Comparison of ENCODE assay signal across 10 mouse cellular contexts in genomic region chr9:30299844-30300243, GRCm38 (mm10).
DNase-seq lines count a peak whose midpoint lies in the region; ATAC-seq and TF ChIP-seq lines count a peak whose summit lies in the region.
"Had no signal": no experiment of that assay in that cellular context is flagged by ENCODE, and none has a peak within 500 bp of the region (broad histone marks: within the 10 kb centered on the region; RNA-seq: fewer than 3 reads in every experiment).

No protein-coding gene starts in this region.

- no peaks in the 10 kb centered on the region for H3K9me3 ChIP-seq in intestine, postnatal 0 days (ENCODE audit: control insufficient read depth)
- no peaks in the 10 kb centered on the region for H3K9me3 ChIP-seq in intestine, embryonic 15.5 days
- H3K9me3 ChIP-seq in hindbrain, embryonic 16.5 days (ENCODE audit: control insufficient read depth, low read length), result peaks cover 2% of the 10 kb centered on the region; the same call in 1 of the 2 replicates
- H3K9me3 ChIP-seq in lung, embryonic 14.5 days (ENCODE audit: low read depth, low read length), result no peaks in the 10 kb centered on the region
- H3K9me3 ChIP-seq: heart, embryonic 15.5 days; midbrain, embryonic 12.5 days had no signal

- no peak for ATAC-seq in intestine, postnatal 0 days
- no peak for ATAC-seq in intestine, embryonic 15.5 days
- 0 out of 2 replicates have a peak, but pooled peaks have one; percentile 63 for ATAC-seq in hindbrain, embryonic 16.5 days
- no peak for ATAC-seq in lung, embryonic 14.5 days (ENCODE audit: insufficient read depth)

- H3K4me1 ChIP-seq in intestine, postnatal 0 days (replicated peaks; ENCODE audit: control insufficient read depth, insufficient read depth, low read length), result no peaks in the 10 kb centered on the region
- H3K4me1 ChIP-seq in intestine, embryonic 15.5 days (replicated peaks), result no peaks in the 10 kb centered on the region
- peaks cover 2% of the 10 kb centered on the region; the same call in 1 of the 2 replicates for H3K4me1 ChIP-seq in hindbrain, embryonic 16.5 days (ENCODE audit: control insufficient read depth, insufficient read depth, low read depth, low read length)
- H3K4me1 ChIP-seq in lung, embryonic 14.5 days (ENCODE audit: insufficient read depth), result no peaks in the 10 kb centered on the region
- H3K4me1 ChIP-seq: heart, embryonic 15.5 days; midbrain, embryonic 12.5 days had no signal

- no peak overlapping the region for H3K27ac ChIP-seq in intestine, postnatal 0 days (ENCODE audit: low read depth, low read length)
- no peak overlapping the region for H3K27ac ChIP-seq in intestine, embryonic 15.5 days
- H3K27ac ChIP-seq in hindbrain, embryonic 16.5 days (ENCODE audit: low read depth, low read length), result no peak overlapping the region
- H3K27ac ChIP-seq in lung, embryonic 14.5 days (ENCODE audit: low read depth), result no peak overlapping the region
- H3K27ac ChIP-seq: heart, embryonic 15.5 days; midbrain, embryonic 12.5 days had no signal

- H3K4me2 ChIP-seq in intestine, postnatal 0 days (replicated peaks; ENCODE audit: low read depth), result no peak overlapping the region
- H3K4me2 ChIP-seq in intestine, embryonic 15.5 days (replicated peaks), result no peak overlapping the region
- H3K4me2 ChIP-seq in hindbrain, embryonic 16.5 days (ENCODE audit: low read length), result no peak overlapping the region
- H3K4me2 ChIP-seq in lung, embryonic 14.5 days, result no peak overlapping the region
- H3K4me2 ChIP-seq: heart, embryonic 15.5 days; midbrain, embryonic 12.5 days had no signal

- DNase-seq in Muller cell, postnatal 12 days (ENCODE audit: inconsistent ontology term), result peak; percentile 9
- peak; percentile 67 for DNase-seq in cerebellum, adult 9-11 months
- peak; percentile 75 for DNase-seq in lung, embryonic 14.5 days
- DNase-seq in right cerebral cortex, postnatal 14 days, result peak; percentile 81
- no peak for DNase-seq in yolk sac, embryonic 10.5 days (ENCODE audit: low spot score)

- H3K9ac ChIP-seq in intestine, postnatal 0 days (ENCODE audit: low read depth, low read length), result no peak overlapping the region
- H3K9ac ChIP-seq in intestine, embryonic 15.5 days, result no peak overlapping the region
- H3K9ac ChIP-seq in hindbrain, embryonic 16.5 days (ENCODE audit: low read depth, low read length), result no peak overlapping the region
- H3K9ac ChIP-seq in lung, embryonic 14.5 days, result no peak overlapping the region
- H3K9ac ChIP-seq: heart, embryonic 15.5 days; midbrain, embryonic 12.5 days had no signal

- TF ChIP-seq CTCF in intestine, postnatal 0 days (IDR thresholded peaks at IDR 0.05; ENCODE audit: low read depth), result peak; percentile 49
- TF ChIP-seq CTCF in lung, embryonic 14.5 days (IDR thresholded peaks at IDR 0.05; ENCODE audit: low read depth), result peak; percentile 61

- H3K27me3 ChIP-seq in intestine, postnatal 0 days (replicated peaks; ENCODE audit: control insufficient read depth, insufficient read depth, low read length), result no peaks in the 10 kb centered on the region
- no peaks in the 10 kb centered on the region for H3K27me3 ChIP-seq in intestine, embryonic 15.5 days (replicated peaks)
- H3K27me3 ChIP-seq in hindbrain, embryonic 16.5 days (replicated peaks; ENCODE audit: control insufficient read depth, insufficient read depth, low read length), result no peaks in the 10 kb centered on the region
- no peaks in the 10 kb centered on the region for H3K27me3 ChIP-seq in lung, embryonic 14.5 days (ENCODE audit: insufficient read depth, low read length)
- H3K27me3 ChIP-seq: heart, embryonic 15.5 days; midbrain, embryonic 12.5 days had no signal

- 22% methylated on average over 4 of the region's 4 CpGs for WGBS in intestine, postnatal 0 days
- WGBS in intestine, embryonic 15.5 days, result 19% methylated on average over 4 of the region's 4 CpGs
- WGBS in hindbrain, embryonic 16.5 days, result 16% methylated on average over 4 of the region's 4 CpGs
- 11% methylated on average over 4 of the region's 4 CpGs for WGBS in lung, embryonic 14.5 days

- H3K36me3 ChIP-seq in intestine, postnatal 0 days (ENCODE audit: control insufficient read depth, insufficient read depth), result no peaks in the 10 kb centered on the region
- H3K36me3 ChIP-seq in intestine, embryonic 15.5 days, result no peaks in the 10 kb centered on the region
- H3K36me3 ChIP-seq in hindbrain, embryonic 16.5 days (ENCODE audit: control insufficient read depth, insufficient read depth, low read length), result no peaks in the 10 kb centered on the region
- H3K36me3 ChIP-seq in lung, embryonic 14.5 days (ENCODE audit: insufficient read depth), result no peaks in the 10 kb centered on the region
- H3K36me3 ChIP-seq: heart, embryonic 15.5 days; midbrain, embryonic 12.5 days had no signal

- H3K4me3 ChIP-seq in intestine, postnatal 0 days (ENCODE audit: low read depth, low read length), result no peak overlapping the region
- no peak overlapping the region for H3K4me3 ChIP-seq in intestine, embryonic 15.5 days (replicated peaks)
- H3K4me3 ChIP-seq in hindbrain, embryonic 16.5 days (ENCODE audit: low read length), result no peak overlapping the region
- no peak overlapping the region for H3K4me3 ChIP-seq in lung, embryonic 14.5 days (ENCODE audit: low read depth, low read length)
- H3K4me3 ChIP-seq: heart, embryonic 15.5 days; midbrain, embryonic 12.5 days had no signal
